Mouse (Mus musculus) neural tube, embryonic 11.5 days (tissue): ENCODE results near the gene Pbx4. TPM values are rescaled to one million over a fixed set of nuclear protein-coding genes. Genes with fewer than 3 reads are reported as not detected.

ENCODE experiments used
- ATAC-seq: fragments of 200-750 bp; cut with Nextera tagmentation; 2 replicates; pipeline ENCODE4 v1.8.0; 2017; ENCODE audit warnings: moderate number of reproducible peaks, mild to moderate bottlenecking, moderate TSS enrichment, moderate library complexity; ENCODE audit not compliant: insufficient read depth, low FRiP score, low TSS enrichment
- DNase-seq: peaks from one replicate; pipeline ENCODE4 v3.0.0-alpha.2; 2015; ENCODE audit warnings: low spot score
- H3K27ac ChIP-seq: fragments of 300-500 bp; sonication (generic); 2 replicates; pipeline ENCODE4 v1.5.1; 2014; ENCODE audit warnings: low read depth, mild to moderate bottlenecking, low read length
- H3K27me3 ChIP-seq: fragments of 300-500 bp; sonication (generic); 2 replicates; pipeline ENCODE4 v1.6.1; 2014; ENCODE audit warnings: mild to moderate bottlenecking, low read length, mixed read lengths; ENCODE audit not compliant: control insufficient read depth, insufficient read depth
- H3K36me3 ChIP-seq: fragments of 300-500 bp; sonication (generic); 2 replicates; pipeline ENCODE4 v1.6.1; 2014; ENCODE audit warnings: mild to moderate bottlenecking, low read length, moderate library complexity, mixed read lengths; ENCODE audit not compliant: control insufficient read depth, insufficient read depth
- H3K4me1 ChIP-seq: fragments of 300-500 bp; sonication (generic); 2 replicates; pipeline ENCODE4 v1.6.1; 2014; ENCODE audit warnings: low read length, mixed read lengths; ENCODE audit not compliant: control insufficient read depth, insufficient read depth
- H3K4me2 ChIP-seq: fragments of 300-500 bp; sonication (generic); 2 replicates; pipeline ENCODE4 v1.6.1; 2014; ENCODE audit warnings: low read depth, mild to moderate bottlenecking, moderate library complexity
- H3K4me3 ChIP-seq: fragments of 300-500 bp; sonication (generic); 2 replicates; pipeline ENCODE4 v1.5.1; 2014; ENCODE audit warnings: low read depth, low read length
- H3K9ac ChIP-seq: fragments of 300-500 bp; sonication (generic); 2 replicates; pipeline ENCODE4 v1.6.1; 2014; ENCODE audit warnings: mild to moderate bottlenecking, low read length
- H3K9me3 ChIP-seq: fragments of 300-500 bp; sonication (generic); 2 replicates; pipeline ENCODE4 v1.6.1; 2016; ENCODE audit warnings: low read length; ENCODE audit not compliant: control insufficient read depth
- WGBS: fragments of 180-500 bp; shearing (Covaris S2); extraction: QIAGEN DNeasy Blood & Tissue Kit; methylation state at CpG from one replicate; pipeline ENCODE4 v1.1.7; 2014; 5-methylcytosine and 5-hydroxymethylcytosine counted together
- polyA plus RNA-seq: library from polyadenylated mRNA; unstranded; fragments of >200 nt; fragmentation: Nextera tagmentation; extraction: Ambion mirVana; gene quantifications from 2 replicates; pipeline ENCODE4 v1.2.1, GENCODE M21; 2014

Gene Pbx4
- polyA plus RNA-seq, 1 experiment from 2014 or later, result 31.2 TPM

DNA sequence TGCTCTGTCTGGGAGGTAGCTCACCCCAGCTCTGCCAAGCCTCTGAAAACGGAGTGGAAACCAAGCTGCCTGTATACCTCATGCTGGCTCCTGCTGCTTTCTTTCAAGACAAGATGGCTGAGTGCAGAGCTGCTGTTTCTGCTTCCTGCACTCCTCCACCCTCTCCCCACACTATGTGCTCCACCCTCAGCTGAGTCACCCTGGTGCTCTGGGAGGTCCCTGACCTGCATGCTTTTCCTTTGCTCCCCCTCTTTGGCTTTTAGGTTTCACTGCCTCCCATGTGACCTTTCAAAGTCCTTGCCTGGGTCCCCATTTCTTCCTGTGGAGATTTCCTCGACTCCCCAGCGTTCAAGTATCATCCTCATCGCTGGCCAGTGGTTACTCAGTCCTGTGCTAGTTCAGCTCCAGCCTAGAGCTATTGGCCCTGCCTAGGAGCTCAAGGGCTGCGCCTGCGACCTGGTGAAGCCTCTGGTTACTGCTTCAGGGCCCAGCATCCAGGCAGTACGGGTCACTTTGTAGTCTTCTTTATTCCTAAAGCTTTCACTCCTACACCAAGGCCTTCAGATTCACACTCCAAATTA is 18.7 kb downstream of the Pbx4 start:
- H3K4me1 ChIP-seq, result no peaks in the 10 kb centered on the region
- no peak overlapping the region for H3K9ac ChIP-seq
- H3K9me3 ChIP-seq, result no peaks in the 10 kb centered on the region
- DNase-seq, result no peak
- no peak for ATAC-seq
- no peak overlapping the region for H3K27ac ChIP-seq
- H3K4me3 ChIP-seq, result no peak overlapping the region
- H3K4me2 ChIP-seq, result no peak overlapping the region
- H3K27me3 ChIP-seq, result no peaks in the 10 kb centered on the region
- no peaks in the 10 kb centered on the region for H3K36me3 ChIP-seq
- WGBS, result 79% methylated on average over 7 of the region's 7 CpGs

DNA sequence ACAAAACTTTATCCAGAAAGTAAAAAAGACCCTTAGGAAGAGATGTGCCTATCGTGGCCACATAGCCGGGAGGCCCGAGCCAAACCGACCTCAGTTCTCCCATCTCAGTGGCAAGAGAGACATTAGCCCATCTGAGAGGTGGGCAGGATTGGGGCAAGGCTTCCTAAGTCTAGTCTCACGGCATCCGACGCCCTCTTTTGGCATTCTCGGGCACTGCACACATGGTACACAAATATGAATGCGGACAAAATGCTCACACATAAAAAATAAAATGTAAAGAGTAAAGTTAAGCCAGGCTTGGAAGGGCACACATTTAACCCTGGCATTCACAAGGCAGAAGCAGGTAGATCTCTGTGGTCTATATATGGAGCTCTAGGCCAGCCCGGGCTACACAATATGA is 21.6 kb downstream of the Pbx4 start:
- Histone ChIP-seq H3K9me3 (no peaks in the 10 kb centered on the region), H3K36me3 (no peaks in the 10 kb centered on the region), H3K27me3 (no peaks in the 10 kb centered on the region), H3K9ac (no peak overlapping the region), H3K4me2 (no peak overlapping the region), H3K4me1 (no peaks in the 10 kb centered on the region), H3K27ac (no peak overlapping the region), H3K4me3 (no peak overlapping the region)
- no peak for DNase-seq
- 93% methylated on average over 10 of the region's 10 CpGs for WGBS
- ATAC-seq, result no peak

DNA sequence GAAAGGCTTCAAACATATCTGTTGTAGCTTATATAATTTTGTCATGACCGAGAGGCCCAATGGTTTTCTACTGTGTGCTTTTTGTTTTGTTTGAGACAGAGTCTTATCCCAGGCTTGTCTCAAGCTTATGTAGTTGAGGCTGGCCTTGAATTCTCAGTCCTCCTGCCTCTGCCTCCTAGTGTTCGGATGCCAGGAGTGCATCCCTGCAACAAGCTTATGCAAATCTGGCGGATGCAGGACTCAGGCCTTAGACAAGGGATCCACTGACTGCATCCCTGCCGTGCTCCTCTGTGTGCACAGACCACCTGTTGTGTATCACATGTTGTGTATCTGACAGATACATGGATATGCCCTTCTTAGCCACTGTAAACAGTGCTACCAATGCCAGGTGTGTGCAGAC is 28.5 kb downstream of the Pbx4 start:
- no peak for DNase-seq
- Histone ChIP-seq H3K9me3 (no peaks in the 10 kb centered on the region), H3K27me3 (no peaks in the 10 kb centered on the region), H3K27ac (no peak overlapping the region), H3K36me3 (no peaks in the 10 kb centered on the region; the same call in 1 of the 2 replicates), H3K4me1 (no peaks in the 10 kb centered on the region), H3K4me2 (no peak overlapping the region), H3K4me3 (no peak overlapping the region), H3K9ac (no peak overlapping the region)
- ATAC-seq, result no peak
- WGBS, result 62% methylated on average over 4 of the region's 4 CpGs

DNA sequence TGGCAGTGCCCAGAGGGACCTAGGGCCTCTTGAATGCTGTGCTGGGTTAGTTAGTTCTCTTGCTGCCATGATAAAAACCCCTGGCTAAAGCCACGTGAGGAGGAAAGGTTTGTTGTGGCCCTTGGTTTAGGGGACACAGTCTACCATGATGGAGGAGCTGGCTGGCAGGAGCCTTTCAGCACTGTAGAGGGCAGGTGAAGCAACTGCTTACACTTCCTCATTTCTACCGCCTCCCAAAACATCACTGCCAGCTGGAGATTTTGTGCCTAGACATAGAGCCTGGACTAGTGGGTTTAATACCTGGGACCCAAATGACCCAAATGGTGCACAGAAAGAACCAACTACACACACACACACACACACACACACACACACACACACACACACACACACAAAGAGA is 29.0 kb downstream of the Pbx4 start:
- WGBS, result 61% methylated on average over 2 of the region's 2 CpGs
- H3K4me1 ChIP-seq, result no peaks in the 10 kb centered on the region

DNA sequence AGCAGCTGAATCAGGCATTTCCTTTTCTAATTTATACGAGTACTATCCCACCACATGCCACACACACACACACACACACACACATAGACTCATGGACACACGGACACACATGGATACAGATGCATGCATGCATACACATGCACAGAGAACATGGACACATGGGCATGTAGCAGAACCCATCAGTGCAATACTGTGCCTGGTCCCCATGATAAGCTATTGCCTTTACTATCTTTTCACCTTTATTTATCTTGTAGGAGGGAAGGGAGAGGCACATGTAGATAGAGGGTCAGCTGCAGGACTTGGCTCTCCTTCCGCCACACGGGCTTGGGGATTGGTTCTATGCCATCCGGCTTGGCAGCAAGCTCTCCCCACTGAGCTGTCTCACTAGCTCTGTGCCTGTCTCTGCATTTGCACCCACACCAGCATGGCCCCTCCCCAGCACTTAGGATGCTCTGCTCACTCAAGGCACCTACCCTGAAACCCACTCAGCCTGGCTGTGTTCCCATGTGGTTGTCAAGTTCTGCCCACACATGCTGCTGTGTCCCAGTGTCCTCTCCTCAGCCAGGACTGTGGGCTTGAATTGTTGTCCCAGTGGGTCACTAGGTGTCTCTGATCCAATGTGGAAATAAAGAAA is 31.2 kb downstream of the Pbx4 start:
- DNase-seq (no peak), ATAC-seq (no peak)
- H3K4me3 ChIP-seq, result no peak overlapping the region
- H3K36me3 ChIP-seq, result no peaks in the 10 kb centered on the region; the same call in 1 of the 2 replicates
- H3K27ac ChIP-seq, result no peak overlapping the region
- no peaks in the 10 kb centered on the region for H3K27me3 ChIP-seq
- H3K4me1 ChIP-seq, result no peaks in the 10 kb centered on the region
- H3K9me3 ChIP-seq, result no peaks in the 10 kb centered on the region
- 86% methylated on average over 5 of the region's 5 CpGs for WGBS
- no peak overlapping the region for H3K4me2 ChIP-seq
- no peak overlapping the region; the same call in 1 of the 2 replicates for H3K9ac ChIP-seq

More for the DNA sequence above, 29.0 kb downstream of the Pbx4 start:
- no peaks in the 10 kb centered on the region; the same call in 1 of the 2 replicates for H3K36me3 ChIP-seq
- no peak overlapping the region for H3K9ac ChIP-seq
- DNase-seq (no peak), ATAC-seq (no peak)
- H3K27ac ChIP-seq, result no peak overlapping the region
- no peaks in the 10 kb centered on the region for H3K27me3 ChIP-seq
- no peaks in the 10 kb centered on the region for H3K9me3 ChIP-seq
- H3K4me2 ChIP-seq, result no peak overlapping the region
- no peak overlapping the region for H3K4me3 ChIP-seq

DNA sequence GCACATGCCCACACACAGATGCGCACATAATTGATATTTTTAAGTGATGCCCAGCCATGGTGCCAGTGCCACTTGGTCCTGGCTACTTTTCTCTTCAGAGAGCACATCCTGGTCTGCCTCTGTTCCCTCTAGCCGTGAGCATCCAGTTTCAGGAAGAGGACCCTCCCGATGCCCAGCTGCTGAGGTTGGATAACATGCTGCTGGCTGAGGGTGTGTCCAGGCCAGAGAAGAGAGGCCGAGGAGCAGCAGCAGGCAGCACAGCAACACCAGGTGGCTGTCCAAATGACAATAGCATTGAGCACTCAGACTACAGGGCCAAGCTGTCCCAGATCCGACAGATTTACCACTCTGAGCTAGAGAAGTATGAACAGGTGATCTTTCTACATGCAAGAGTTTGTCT is 31.9 kb downstream of the Pbx4 start:
- no peaks in the 10 kb centered on the region; the same call in 1 of the 2 replicates for H3K36me3 ChIP-seq

DNA sequence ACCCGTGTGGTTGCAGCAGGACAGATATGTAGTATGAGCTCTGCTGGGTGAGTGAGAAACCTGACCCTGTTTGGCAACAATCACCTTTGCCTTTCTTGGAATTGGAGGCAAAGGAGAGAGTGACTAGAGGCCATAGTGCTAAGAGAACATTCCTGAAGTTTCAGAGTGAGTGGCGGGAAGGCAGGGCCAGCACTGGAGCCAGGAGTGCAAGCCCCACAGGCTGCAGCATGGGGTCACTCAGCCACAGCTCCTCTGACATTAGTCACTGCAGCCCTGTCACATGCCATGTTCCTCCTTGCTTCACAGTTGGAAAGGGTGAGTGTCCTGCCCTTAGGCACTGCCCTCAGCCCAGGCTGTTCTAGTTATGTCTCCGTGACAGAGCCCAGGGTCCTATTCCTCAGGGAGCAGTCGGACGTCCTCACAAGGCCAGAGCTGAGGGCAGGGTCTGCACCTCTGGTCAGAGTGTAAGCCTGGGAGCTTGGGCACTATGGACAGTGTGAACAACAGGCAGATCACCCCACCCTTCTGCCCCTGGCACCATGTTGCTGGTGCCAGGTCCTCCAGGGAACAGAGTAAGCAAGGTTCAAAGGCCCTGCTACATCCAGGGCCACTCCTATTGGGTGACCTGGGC is 35.5 kb downstream of the Pbx4 start:
- Histone ChIP-seq H3K4me1 (no peaks in the 10 kb centered on the region), H3K9ac (no peak overlapping the region), H3K4me2 (no peak overlapping the region), H3K27me3 (no peaks in the 10 kb centered on the region), H3K4me3 (no peak overlapping the region), H3K9me3 (no peaks in the 10 kb centered on the region), H3K36me3 (no peaks in the 10 kb centered on the region; the same call in 1 of the 2 replicates), H3K27ac (no peak overlapping the region)
- DNase-seq (no peak), ATAC-seq (no peak)
- WGBS, result 82% methylated on average over 5 of the region's 5 CpGs

More for the DNA sequence above, 31.9 kb downstream of the Pbx4 start:
- H3K9me3 ChIP-seq, result no peaks in the 10 kb centered on the region
- 78% methylated on average over 5 of the region's 5 CpGs for WGBS
- no peak overlapping the region for H3K4me2 ChIP-seq
- DNase-seq (no peak), ATAC-seq (no peak)
- no peaks in the 10 kb centered on the region for H3K27me3 ChIP-seq
- H3K27ac ChIP-seq, result no peak overlapping the region
- no peaks in the 10 kb centered on the region for H3K4me1 ChIP-seq
- H3K4me3 ChIP-seq, result no peak overlapping the region
- H3K9ac ChIP-seq, result no peak overlapping the region; the same call in 1 of the 2 replicates

DNA sequence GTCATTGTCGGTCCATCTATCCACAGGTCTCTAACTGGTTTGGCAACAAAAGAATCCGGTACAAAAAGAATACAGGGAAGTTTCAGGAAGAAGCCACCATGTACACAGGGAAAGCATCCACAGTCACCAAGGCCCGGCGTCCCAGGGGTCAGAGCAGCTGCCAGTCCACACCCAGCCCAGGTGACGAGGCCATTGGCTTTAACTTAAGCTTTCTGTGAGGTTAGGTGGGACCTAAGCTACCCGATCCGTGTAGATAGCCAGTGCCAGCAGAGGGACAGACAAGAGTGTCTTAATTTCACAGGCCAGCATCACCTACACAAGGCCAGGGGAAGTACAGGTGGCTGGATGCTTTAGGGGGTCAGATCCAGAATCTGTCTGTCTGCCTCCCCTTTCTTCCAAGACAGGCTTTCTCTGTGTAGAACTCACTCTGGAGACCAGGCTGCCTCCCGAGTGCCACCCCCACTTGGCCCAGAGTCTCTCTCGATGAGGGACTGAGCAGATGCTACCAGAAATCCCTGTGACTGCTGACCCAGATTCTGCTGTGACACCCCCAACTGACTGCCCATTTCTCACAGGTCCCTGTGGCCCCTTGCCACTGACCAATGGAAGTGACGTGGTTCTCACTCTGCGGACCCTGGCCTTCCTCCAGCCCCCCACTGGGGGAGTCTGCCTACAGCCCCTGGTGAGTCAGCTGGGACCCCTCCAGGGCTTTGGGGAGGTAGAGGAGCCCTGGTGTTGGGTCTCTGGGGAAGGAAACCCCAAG is 37.9 kb downstream of the Pbx4 start:
- Histone ChIP-seq H3K4me1 (no peaks in the 10 kb centered on the region), H3K4me3 (no peak overlapping the region), H3K36me3 (no peaks in the 10 kb centered on the region; the same call in 1 of the 2 replicates), H3K9ac (no peak overlapping the region), H3K4me2 (no peak overlapping the region), H3K9me3 (no peaks in the 10 kb centered on the region), H3K27me3 (no peaks in the 10 kb centered on the region), H3K27ac (no peak overlapping the region)
- no peak for ATAC-seq
- no peak for DNase-seq
- WGBS, result 88% methylated on average over 11 of the region's 11 CpGs
